Mouse (Mus musculus) limb, embryonic 12.5 days (tissue): ENCODE measurements around the gene Srp72. TPM values are rescaled to one million over a fixed set of nuclear protein-coding genes. Genes with fewer than 3 reads are reported as not detected.

Source experiments
- ATAC-seq: fragments of 200-750 bp; cut with Nextera tagmentation; 2 replicates; pipeline ENCODE4 v1.8.0; 2017; ENCODE audit warnings: low read depth, moderate TSS enrichment; ENCODE audit not compliant: insufficient number of reproducible peaks, insufficient read depth, low FRiP score, low TSS enrichment
- H3K27ac ChIP-seq: fragments of 300-500 bp; sonication (generic); 2 replicates; pipeline ENCODE4 v1.5.1; 2016; ENCODE audit warnings: mild to moderate bottlenecking, moderate library complexity
- H3K27me3 ChIP-seq: fragments of 300-500 bp; sonication (generic); 2 replicates; pipeline ENCODE4 v1.6.1; 2016; ENCODE audit warnings: mild to moderate bottlenecking, moderate library complexity
- H3K36me3 ChIP-seq: fragments of 300-500 bp; sonication (generic); 2 replicates; pipeline ENCODE4 v1.6.1; 2016; ENCODE audit warnings: mild to moderate bottlenecking, moderate library complexity
- H3K4me1 ChIP-seq: fragments of 300-500 bp; sonication (generic); replicated peaks from 2 replicates; pipeline ENCODE4 v1.6.1; 2016
- H3K4me2 ChIP-seq: fragments of 300-500 bp; sonication (generic); 2 replicates; pipeline ENCODE4 v1.6.1; 2016; ENCODE audit warnings: mild to moderate bottlenecking, moderate library complexity
- H3K4me3 ChIP-seq: fragments of 300-500 bp; sonication (generic); replicated peaks from 2 replicates; pipeline ENCODE4 v1.5.1; 2016; ENCODE audit warnings: mild to moderate bottlenecking
- H3K9ac ChIP-seq: fragments of 300-500 bp; sonication (generic); replicated peaks from 2 replicates; pipeline ENCODE4 v1.6.1; 2016; ENCODE audit warnings: mild to moderate bottlenecking, moderate library complexity
- H3K9me3 ChIP-seq: fragments of 300-500 bp; sonication (generic); 2 replicates; pipeline ENCODE4 v1.6.1; 2016; ENCODE audit warnings: mild to moderate bottlenecking, moderate library complexity
- WGBS: fragments of 180-500 bp; shearing (Covaris S2); methylation state at CpG from one replicate; pipeline ENCODE4 v1.1.7; 2016; 5-methylcytosine and 5-hydroxymethylcytosine counted together
- polyA plus RNA-seq: library from polyadenylated mRNA; unstranded; fragments of >200 nt; fragmentation: Nextera tagmentation; extraction: Ambion mirVana; gene quantifications from 2 replicates; pipeline ENCODE4 v1.2.1, GENCODE M21; 2016

Srp72 gene
- polyA plus RNA-seq, 1 experiment from 2014 or later, result 88.1 TPM

GRCm38 (mm10) chr5:76950343-76951105, 24.0 kb upstream of the Srp72 start:
- ATAC-seq, result peak; percentile 29
- Histone ChIP-seq H3K9me3 (no peaks in the 10 kb centered on the region), H3K4me3 (peak overlapping the region; percentile 75), H3K27ac (peak overlapping the region; percentile 94), H3K36me3 (peaks cover 44% of the 10 kb centered on the region), H3K9ac (peak overlapping the region; percentile 67), H3K27me3 (no peaks in the 10 kb centered on the region), H3K4me2 (peak overlapping the region; percentile 79), H3K4me1 (peaks cover 54% of the 10 kb centered on the region)
- WGBS, result 1% methylated on average over 24 of the region's 24 CpGs

GRCm38 (mm10) chr5:76951106-76952027, 23.1 kb upstream of the Srp72 start, which contains the start of the genes Paics and Ppat:
Gene Paics (plus strand): TSS chr5:76951307.
Gene Ppat (minus strand): TSS chr5:76951578.
- Histone ChIP-seq H3K4me1 (peaks cover 46% of the 10 kb centered on the region), H3K36me3 (peaks cover 49% of the 10 kb centered on the region), H3K9ac (peak within 1 kb of the TSS; percentile 72), H3K4me2 (peak within 1 kb of the TSS; percentile 79), H3K9me3 (no peaks in the 10 kb centered on the region), H3K27ac (peak within 1 kb of the TSS; percentile 94), H3K4me3 (peak within 1 kb of the TSS; percentile 75), H3K27me3 (no peaks in the 10 kb centered on the region)
- peak; percentile 95 for ATAC-seq
- under 1% methylated on average over 81 of the region's 81 CpGs for WGBS

GRCm38 (mm10) chr5:76952112-76953040, 22.1 kb upstream of the Srp72 start:
- H3K4me1 ChIP-seq, result peaks cover 43% of the 10 kb centered on the region
- 13% methylated on average over 7 of the region's 7 CpGs for WGBS
- H3K36me3 ChIP-seq, result peaks cover 49% of the 10 kb centered on the region
- H3K9ac ChIP-seq, result peak overlapping the region; percentile 72
- peak overlapping the region; percentile 75 for H3K4me3 ChIP-seq
- no peaks in the 10 kb centered on the region for H3K27me3 ChIP-seq
- H3K4me2 ChIP-seq, result peak overlapping the region; percentile 79
- H3K9me3 ChIP-seq, result no peaks in the 10 kb centered on the region
- H3K27ac ChIP-seq, result peak overlapping the region; percentile 94
- no peak for ATAC-seq

- WGBS, result 78% methylated on average over 3 of the region's 3 CpGs
- Histone ChIP-seq H3K36me3 (peaks cover 53% of the 10 kb centered on the region), H3K9me3 (no peaks in the 10 kb centered on the region), H3K9ac (no peak overlapping the region), H3K4me3 (no peak overlapping the region), H3K4me1 (peaks cover 34% of the 10 kb centered on the region), H3K27ac (no peak overlapping the region), H3K4me2 (peak overlapping the region; percentile 79; the same call in 1 of the 2 replicates), H3K27me3 (no peaks in the 10 kb centered on the region)
- no peak for ATAC-seq
Observed at GRCm38 (mm10) chr5:76953794-76954193, 20.7 kb upstream of the Srp72 start.

GRCm38 (mm10) chr5:76954271-76954900, 20.1 kb upstream of the Srp72 start:
- no peak overlapping the region for H3K4me3 ChIP-seq
- H3K27me3 ChIP-seq, result no peaks in the 10 kb centered on the region
- no peak overlapping the region for H3K27ac ChIP-seq
- H3K4me1 ChIP-seq, result peaks cover 32% of the 10 kb centered on the region
- H3K9me3 ChIP-seq, result no peaks in the 10 kb centered on the region
- 85% methylated on average over 6 of the region's 6 CpGs for WGBS
- H3K36me3 ChIP-seq, result peaks cover 57% of the 10 kb centered on the region
- H3K9ac ChIP-seq, result no peak overlapping the region
- no peak for ATAC-seq
- H3K4me2 ChIP-seq, result 0 out of 2 replicates have a peak overlapping the region, but pooled peaks have one; percentile 79

GRCm38 (mm10) chr5:76955474-76955873, 19.0 kb upstream of the Srp72 start:
- no peak for ATAC-seq
- Histone ChIP-seq H3K4me1 (peaks cover 24% of the 10 kb centered on the region), H3K4me3 (no peak overlapping the region), H3K36me3 (peaks cover 68% of the 10 kb centered on the region), H3K9ac (no peak overlapping the region), H3K9me3 (no peaks in the 10 kb centered on the region), H3K27ac (no peak overlapping the region), H3K4me2 (no peak overlapping the region), H3K27me3 (no peaks in the 10 kb centered on the region)
- 87% methylated on average over 4 of the region's 4 CpGs for WGBS

GRCm38 (mm10) chr5:76957954-76958353, 16.5 kb upstream of the Srp72 start:
- Histone ChIP-seq H3K4me3 (no peak overlapping the region), H3K27ac (no peak overlapping the region), H3K9ac (no peak overlapping the region), H3K4me1 (peaks cover 17% of the 10 kb centered on the region), H3K9me3 (no peaks in the 10 kb centered on the region), H3K36me3 (peaks cover 91% of the 10 kb centered on the region), H3K27me3 (no peaks in the 10 kb centered on the region), H3K4me2 (no peak overlapping the region)
- ATAC-seq, result no peak
- WGBS, result 97% methylated on average over 1 of the region's 1 CpGs

GRCm38 (mm10) chr5:76959587-76959986, 14.9 kb upstream of the Srp72 start:
- no peak for ATAC-seq
- H3K4me1 ChIP-seq, result peaks cover 4% of the 10 kb centered on the region; the same call in 1 of the 2 replicates
- H3K27me3 ChIP-seq, result no peaks in the 10 kb centered on the region
- no peaks in the 10 kb centered on the region for H3K9me3 ChIP-seq
- H3K27ac ChIP-seq, result no peak overlapping the region
- H3K4me2 ChIP-seq, result no peak overlapping the region
- peaks cover 96% of the 10 kb centered on the region for H3K36me3 ChIP-seq
- no peak overlapping the region for H3K9ac ChIP-seq
- WGBS, result 81% methylated on average over 5 of the region's 5 CpGs
- H3K4me3 ChIP-seq, result no peak overlapping the region

GRCm38 (mm10) chr5:76962545-76962944, 11.9 kb upstream of the Srp72 start:
- no peaks in the 10 kb centered on the region for H3K9me3 ChIP-seq
- WGBS, result 70% methylated on average over 11 of the region's 11 CpGs
- no peak overlapping the region for H3K9ac ChIP-seq
- H3K4me3 ChIP-seq, result no peak overlapping the region
- no peaks in the 10 kb centered on the region for H3K27me3 ChIP-seq
- ATAC-seq, result no peak
- H3K36me3 ChIP-seq, result peaks cover 92% of the 10 kb centered on the region
- 0 out of 2 replicates have a peak overlapping the region, but pooled peaks have one; percentile 1 for H3K27ac ChIP-seq
- no peaks in the 10 kb centered on the region for H3K4me1 ChIP-seq
- no peak overlapping the region for H3K4me2 ChIP-seq

- Histone ChIP-seq H3K4me2 (no peak overlapping the region), H3K9me3 (no peaks in the 10 kb centered on the region), H3K4me1 (no peaks in the 10 kb centered on the region), H3K27me3 (no peaks in the 10 kb centered on the region), H3K9ac (no peak overlapping the region), H3K36me3 (peaks cover 94% of the 10 kb centered on the region), H3K4me3 (no peak overlapping the region), H3K27ac (no peak overlapping the region)
- WGBS, result 91% methylated on average over 3 of the region's 3 CpGs
- no peak for ATAC-seq
Observed at GRCm38 (mm10) chr5:76964651-76965050, 9.8 kb upstream of the Srp72 start.
